Mouse (Mus musculus) cortical plate, adult 2 months (tissue): ENCODE measurements around the gene Prkch.

ENCODE experiments used
- CTCF ChIP-seq: fragments of 200-500 bp; IDR thresholded peaks from 2 replicates; pipeline ENCODE4 v1.5.1; 2011; ENCODE audit warnings: mild to moderate bottlenecking, control low read depth, low read length; ENCODE audit not compliant: insufficient read depth; ENCODE audit errors: extremely low read depth
- POLR2A ChIP-seq: fragments of 200-500 bp; IDR thresholded peaks from 2 replicates; pipeline ENCODE4 v1.6.1; 2011; ENCODE audit warnings: mild to moderate bottlenecking, low read length, control low read depth; ENCODE audit not compliant: insufficient read depth; ENCODE audit errors: extremely low read depth

DNA sequence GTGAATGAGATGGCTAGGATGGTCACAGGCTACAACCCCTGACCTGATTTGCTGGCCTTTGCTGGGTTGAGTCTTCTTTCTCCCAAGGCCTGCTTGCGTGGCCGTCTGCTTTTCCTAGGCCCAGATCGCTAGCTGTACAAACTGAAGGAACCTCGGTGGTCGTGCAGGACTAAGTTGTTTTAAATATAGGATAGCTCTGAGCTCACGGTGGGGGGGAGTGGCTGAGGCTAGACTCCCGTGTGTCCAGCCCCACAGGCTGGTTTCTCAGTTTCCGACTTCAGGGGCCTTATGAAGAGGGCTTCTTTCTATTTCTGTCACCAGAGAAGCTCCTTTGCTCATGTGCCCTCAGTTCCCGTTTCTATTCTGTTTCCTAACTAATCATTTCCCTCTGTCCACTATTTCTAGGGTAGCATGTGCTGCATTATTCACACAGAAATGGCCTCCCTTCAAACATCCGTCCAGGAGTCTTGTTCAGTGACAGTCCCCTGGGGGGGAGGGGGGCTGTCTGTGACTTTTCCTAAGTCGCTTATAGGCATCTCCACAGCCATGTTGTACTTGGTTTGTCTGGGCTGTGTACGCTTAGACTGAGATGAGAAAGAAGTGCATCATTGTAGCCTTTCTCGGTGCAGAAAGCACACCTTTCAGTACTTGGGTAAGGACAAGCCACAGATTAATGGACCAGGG lies 22.9 kb downstream of the Prkch start:
- TF ChIP-seq POLR2A (no peak), CTCF (no peak)
